Mouse (Mus musculus) heart, adult 2 months (tissue): Measurements from ENCODE around the gene Cmpk2.

ENCODE experiments used
- CTCF ChIP-seq: fragments of 200-600 bp; IDR thresholded peaks from 2 replicates; pipeline ENCODE4 v1.8.1; 2022; ENCODE audit warnings: antibody characterized with exemption, mild to moderate bottlenecking, moderate library complexity
- POLR2A ChIP-seq: fragments of 200-500 bp; IDR thresholded peaks from 2 replicates; pipeline ENCODE4 v1.6.1; 2011; ENCODE audit warnings: mild to moderate bottlenecking, low read depth, low read length, control low read depth; ENCODE audit not compliant: insufficient read depth

DNA sequence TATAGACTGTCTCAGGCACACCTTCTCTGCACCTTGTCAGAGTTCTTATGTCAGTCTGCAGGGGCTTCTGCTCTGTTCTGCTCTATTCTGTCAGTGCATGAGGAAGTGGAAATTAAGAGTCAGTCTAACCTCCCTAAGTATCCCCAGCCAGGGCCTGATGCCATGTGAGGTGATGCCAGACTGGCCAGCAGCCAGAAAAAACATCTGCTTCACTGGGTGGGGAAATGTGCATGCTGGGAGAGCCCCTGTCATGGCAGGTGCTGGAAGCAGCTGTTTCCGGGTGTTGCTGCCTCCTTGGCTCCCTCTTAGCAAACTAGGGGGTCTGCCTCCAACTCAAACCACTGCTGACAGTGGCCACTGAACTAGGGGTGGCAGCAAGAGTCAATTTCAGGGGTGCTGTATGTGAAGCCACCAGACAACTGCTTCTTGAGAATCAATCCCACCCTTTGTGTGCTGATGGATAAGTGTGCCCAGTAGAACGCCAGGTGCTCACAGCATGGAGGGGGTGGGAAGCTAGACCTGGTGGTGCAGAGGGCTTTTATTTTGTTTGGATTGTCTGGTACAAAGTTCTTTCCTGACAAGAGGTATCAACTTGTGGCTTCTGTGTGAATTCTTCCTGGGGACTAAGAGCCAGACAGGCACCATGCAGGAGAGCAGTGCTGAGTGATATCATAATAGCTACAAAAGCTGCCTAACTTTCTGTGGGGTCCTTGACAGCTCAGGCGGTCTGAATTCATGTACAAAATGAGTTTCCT lies 56.1 kb downstream of the Cmpk2 start:
- no peak for TF ChIP-seq CTCF
- TF ChIP-seq POLR2A, result no peak
